Mouse (Mus musculus): Measurements from ENCODE around the gene Sirt4.

Sirt4 gene

GRCm38 (mm10) chr5:115432395-115432794 lies 52.1 kb downstream of the Sirt4 start:
- DNase-seq, result no peak

- no peak for DNase-seq
Measured at GRCm38 (mm10) chr5:115431898-115432259, 52.6 kb downstream of the Sirt4 start.

- no peak for DNase-seq
Measured at GRCm38 (mm10) chr5:115431061-115431897, 53.2 kb downstream of the Sirt4 start.

GRCm38 (mm10) chr5:115430187-115430960 lies 54.2 kb downstream of the Sirt4 start:
- no peak for DNase-seq

- DNase-seq, result peak; percentile 26
Measured at GRCm38 (mm10) chr5:115429359-115430186, 55.0 kb downstream of the Sirt4 start, which contains the start of gene Msi1. TSS of gene Msi1 (plus strand) at chr5:115429599.

GRCm38 (mm10) chr5:115428831-115429358 lies 55.6 kb downstream of the Sirt4 start:
- no peak for DNase-seq
